ENCODE assay signal across 16 mouse cellular contexts in the genomic region with DNA sequence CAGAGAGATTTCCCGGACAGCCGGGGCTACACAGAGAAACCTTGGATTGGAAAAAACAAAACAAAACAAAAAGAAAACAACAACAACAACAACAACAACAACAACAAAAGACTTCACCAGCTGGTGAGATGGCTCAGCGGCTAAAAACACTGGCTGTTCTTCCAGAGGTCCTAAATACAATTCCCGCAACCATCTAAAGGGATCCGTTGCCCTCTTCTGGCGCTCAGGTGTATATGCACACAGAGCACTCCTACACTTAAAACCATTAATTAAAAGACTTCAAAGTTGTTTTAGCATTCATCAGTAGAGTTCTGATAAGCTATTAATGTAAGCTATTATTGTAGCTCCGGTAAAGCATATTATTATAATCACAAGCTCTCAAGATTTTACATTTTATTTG. TPM values are rescaled to one million over a fixed set of nuclear protein-coding genes. Genes with fewer than 3 reads are reported as not detected.
A peak's percentile ranks its signal among the peaks of the same experiment; 100 is the strongest.
DNase-seq lines count a peak whose midpoint lies in the region; ATAC-seq and TF ChIP-seq lines count a peak whose summit lies in the region.
"Had no signal": no experiment of that assay in that cellular context is flagged by ENCODE, and none has a peak within 500 bp of the region (broad histone marks: within the 10 kb centered on the region; RNA-seq: fewer than 3 reads in every experiment).

No protein-coding gene starts in this region.

- no peaks in the 10 kb centered on the region for H3K4me1 ChIP-seq in kidney, adult 2 months (ENCODE audit: control insufficient read depth, insufficient read depth, low read length)
- H3K4me1 ChIP-seq in kidney, embryonic 16.5 days (ENCODE audit: insufficient read depth, low read length) = no peaks in the 10 kb centered on the region
- H3K4me1 ChIP-seq in ES-E14 (ENCODE audit: control insufficient read depth in 2 of 2, insufficient read depth in 2 of 2, low read length in 2 of 2, poor library complexity in 1 of 2) = peaks cover 1 to 3% of the 10 kb centered on the region in 2 experiments; a peak in 1 of 4 replicates
- H3K4me1 ChIP-seq in liver, embryonic 14.5 days (replicated peaks; ENCODE audit: control insufficient read depth in 2 of 2, insufficient read depth in 2 of 2, low read length in 1 of 2) = peaks cover 8 to 28% of the 10 kb centered on the region in 2 experiments
- H3K4me1 ChIP-seq: embryonic facial prominence, embryonic 15.5 days; midbrain, embryonic 15.5 days; neural tube, embryonic 15.5 days had no signal

- H3K36me3 ChIP-seq in kidney, adult 2 months (ENCODE audit: control insufficient read depth, insufficient read depth, low read length) = no peaks in the 10 kb centered on the region
- H3K36me3 ChIP-seq in kidney, embryonic 16.5 days (ENCODE audit: insufficient read depth, low read length) = no peaks in the 10 kb centered on the region
- no peaks in the 10 kb centered on the region for H3K36me3 ChIP-seq in ES-E14 (ENCODE audit: control insufficient read depth, insufficient read depth, low read length, poor library complexity, severe bottlenecking)
- H3K36me3 ChIP-seq in liver, embryonic 14.5 days (replicated peaks; ENCODE audit: control insufficient read depth, insufficient read depth, low read depth) = no peaks in the 10 kb centered on the region
- H3K36me3 ChIP-seq: embryonic facial prominence, embryonic 15.5 days; midbrain, embryonic 15.5 days; neural tube, embryonic 15.5 days had no signal

- ATAC-seq in kidney, embryonic 16.5 days (ENCODE audit: low FRiP score, low TSS enrichment) = no peak
- no peak for ATAC-seq in liver, embryonic 14.5 days (ENCODE audit: insufficient read depth)
- ATAC-seq: midbrain, embryonic 15.5 days had no signal

- no peak for TF ChIP-seq POLR2A in kidney, adult 2 months (IDR thresholded peaks at IDR 0.05; ENCODE audit: low read depth, low read length)

- no peak for DNase-seq in kidney, adult 2 months
- DNase-seq in A20 (ENCODE audit: low read depth, low spot score) (peak; percentile 44), ES-E14 (ENCODE audit: low read depth, low spot score) (no peak)
- DNase-seq in liver, embryonic 14.5 days (ENCODE audit: low read depth in 3 of 3, low spot score in 3 of 3) = peak in 1 of 3 experiments; percentile 16
- DNase-seq in cerebellum, adult 9-11 months = no peak
- no peak for DNase-seq in gastrocnemius, postnatal 4 days (ENCODE audit: low spot score in 2 of 2)
- DNase-seq: adrenal gland, postnatal 25 days; cerebellum, adult 11-12 months; kidney, adult 18-20 months; layer of hippocampus, adult 9-11 months; lung, postnatal 14 days; right cerebral cortex, postnatal 25 days had no signal

- no peaks in the 10 kb centered on the region for H3K9me3 ChIP-seq in kidney, embryonic 16.5 days (ENCODE audit: low read length)
- no peaks in the 10 kb centered on the region for H3K9me3 ChIP-seq in ES-E14 (ENCODE audit: control insufficient read depth, insufficient read depth, low read depth, low read length)
- no peaks in the 10 kb centered on the region for H3K9me3 ChIP-seq in liver, embryonic 14.5 days (ENCODE audit: control insufficient read depth, low read length)
- H3K9me3 ChIP-seq: embryonic facial prominence, embryonic 15.5 days; midbrain, embryonic 15.5 days; neural tube, embryonic 15.5 days had no signal

- TF ChIP-seq EP300 in liver, embryonic 14.5 days (IDR thresholded peaks at IDR 0.05; ENCODE audit: low read depth) = no peak

- no peak overlapping the region for H3K9ac ChIP-seq in kidney, embryonic 16.5 days (replicated peaks; ENCODE audit: low read length)
- no peak overlapping the region for H3K9ac ChIP-seq in ES-E14 (ENCODE audit: insufficient read depth, low read depth, low read length, poor library complexity, severe bottlenecking)
- H3K9ac ChIP-seq in liver, embryonic 14.5 days (replicated peaks) = no peak overlapping the region
- H3K9ac ChIP-seq: embryonic facial prominence, embryonic 15.5 days; midbrain, embryonic 15.5 days; neural tube, embryonic 15.5 days had no signal

- H3K4me3 ChIP-seq in kidney, adult 2 months (ENCODE audit: insufficient read depth, low read depth, low read length) = no peak overlapping the region
- H3K4me3 ChIP-seq in kidney, embryonic 16.5 days (ENCODE audit: low read length) = no peak overlapping the region
- no peak overlapping the region for H3K4me3 ChIP-seq in ES-E14 (ENCODE audit: insufficient read depth in 1 of 2, low read depth in 1 of 2, low read length in 2 of 2, poor library complexity in 1 of 2, severe bottlenecking in 1 of 2)
- H3K4me3 ChIP-seq in liver, embryonic 14.5 days (ENCODE audit: insufficient read depth in 1 of 2, low read depth in 2 of 2, low read length in 2 of 2) = no peak overlapping the region
- H3K4me3 ChIP-seq: embryonic facial prominence, embryonic 15.5 days; midbrain, embryonic 15.5 days; neural tube, embryonic 15.5 days had no signal

- H3K27me3 ChIP-seq in kidney, adult 2 months (replicated peaks; ENCODE audit: control insufficient read depth, insufficient read depth, low read length) = no peaks in the 10 kb centered on the region
- H3K27me3 ChIP-seq in kidney, embryonic 16.5 days (ENCODE audit: insufficient read depth, low read length) = no peaks in the 10 kb centered on the region
- no peaks in the 10 kb centered on the region for H3K27me3 ChIP-seq in liver, embryonic 14.5 days (ENCODE audit: control insufficient read depth, insufficient read depth, low read length)
- H3K27me3 ChIP-seq: embryonic facial prominence, embryonic 15.5 days; midbrain, embryonic 15.5 days; neural tube, embryonic 15.5 days had no signal

- no peak overlapping the region for H3K4me2 ChIP-seq in kidney, embryonic 16.5 days (replicated peaks; ENCODE audit: low read depth, low read length)
- no peak overlapping the region for H3K4me2 ChIP-seq in liver, embryonic 14.5 days (ENCODE audit: low read depth)
- H3K4me2 ChIP-seq: embryonic facial prominence, embryonic 15.5 days; midbrain, embryonic 15.5 days; neural tube, embryonic 15.5 days had no signal

- 71% methylated on average over 7 of the region's 7 CpGs for WGBS in kidney, adult 2 months
- 61% methylated on average over 7 of the region's 7 CpGs for WGBS in kidney, embryonic 16.5 days
- WGBS in liver, embryonic 14.5 days (ENCODE audit: insufficient replicate concordance) = 44% methylated on average over 7 of the region's 7 CpGs

- in situ Hi-C loops in ES-E14 (cut with MboI; ENCODE audit: low sequenced_read_pairs in 2 of 2, unreplicated experiment in 2 of 2) = no loop called here

- no peak overlapping the region for H3K27ac ChIP-seq in kidney, adult 2 months (ENCODE audit: insufficient read depth, low read depth, low read length)
- H3K27ac ChIP-seq in kidney, embryonic 16.5 days (ENCODE audit: low read length) = no peak overlapping the region
- H3K27ac ChIP-seq in ES-E14 (ENCODE audit: insufficient read depth, low read depth, low read length, poor library complexity, severe bottlenecking) = no peak overlapping the region
- no peak overlapping the region for H3K27ac ChIP-seq in liver, embryonic 14.5 days
- H3K27ac ChIP-seq: embryonic facial prominence, embryonic 15.5 days; midbrain, embryonic 15.5 days; neural tube, embryonic 15.5 days had no signal

- TF ChIP-seq CTCF in kidney, adult 2 months (conservative IDR thresholded peaks at IDR 0.05; ENCODE audit: insufficient read depth, insufficient read length, low read depth, low read length) = 0 out of 2 replicates have a peak, but pooled peaks have one; percentile 1
- peak; percentile 52; the same call in 1 of the 2 replicates for TF ChIP-seq CTCF in liver, embryonic 14.5 days (IDR thresholded peaks at IDR 0.05; ENCODE audit: low read depth)

TF ChIP-seq in ES-E14, 5 proteins besides CTCF, POLR2A, EP300 and RAD21:
- no peak for TF ChIP-seq CHD2 (IDR thresholded peaks at IDR 0.05; ENCODE audit: low read depth, low read length)
- peak; percentile 25; the same call in 1 of the 2 replicates for TF ChIP-seq ZC3H11A (IDR thresholded peaks at IDR 0.05; ENCODE audit: borderline replicate concordance, low read depth, low read length)

RNA-seq across cellular contexts. Expression of a gene that starts 4.4 kb away (rescaled TPM):
- 173 and 180 TPM in 2 replicates for polyA plus RNA-seq in kidney, adult 2 months (2012; rRNA removed)
- polyA plus RNA-seq in kidney, embryonic 16.5 days (2015; fragmentation: Nextera tagmentation; extraction: Ambion mirVana) = 124 and 143 TPM in 2 replicates
- 81.8 and 93.1 TPM in 2 replicates for total RNA-seq in ES-E14 (2012; rRNA removed)
- 38.3 and 43.3 TPM in 2 replicates for polyA plus RNA-seq in liver, embryonic 14.5 days (2012; rRNA removed)
- 33.3 and 35.1 TPM in 2 replicates for polyA plus RNA-seq in liver, embryonic 14.5 days (2014; fragmentation: Nextera tagmentation; extraction: Ambion mirVana)
- total RNA-seq in gastrocnemius, postnatal 4 days (2021) = 10 to 100 TPM; 86.6 to 92.4 TPM
